Comparison of ENCODE assay signal across 9 mouse cellular contexts in the genomic region with DNA sequence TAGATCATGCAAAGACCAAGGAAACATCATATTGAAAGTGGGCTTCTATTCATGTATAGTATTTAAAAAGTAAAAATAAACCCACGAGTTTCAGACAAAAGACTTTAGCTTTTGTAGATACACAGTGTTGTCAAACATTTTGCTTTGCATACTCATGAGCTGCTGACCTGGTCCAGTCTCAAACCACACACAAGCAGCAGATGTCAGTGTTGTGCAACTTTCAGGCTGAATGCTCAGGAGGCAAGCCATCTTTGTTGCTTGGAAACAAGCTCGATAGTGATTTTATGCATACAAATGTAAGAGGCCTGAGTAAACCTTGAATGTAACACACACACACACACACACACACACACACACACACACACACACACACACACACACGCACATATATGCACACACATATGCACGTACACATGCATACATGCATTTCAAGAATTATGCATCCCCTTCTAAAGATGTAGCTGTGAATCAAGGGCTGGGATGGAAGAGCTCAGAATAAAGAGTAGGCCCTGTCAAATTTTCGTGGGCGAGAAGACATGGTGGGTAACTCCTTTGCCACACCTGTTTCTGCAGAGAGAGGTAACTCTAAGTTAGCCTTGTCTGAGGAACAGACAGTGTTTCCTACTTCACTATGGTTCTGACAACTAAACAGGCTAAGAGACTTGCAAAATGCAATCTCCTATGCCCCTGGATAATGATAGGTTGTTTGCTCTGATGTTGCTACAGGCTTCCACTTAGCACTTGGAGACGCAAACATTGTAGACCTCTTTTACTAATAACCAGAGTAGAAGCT.
A peak's percentile ranks its signal among the peaks of the same experiment; 100 is the strongest.
DNase-seq lines count a peak whose midpoint lies in the region; ATAC-seq and TF ChIP-seq lines count a peak whose summit lies in the region.
"Had no signal": no experiment of that assay in that cellular context is flagged by ENCODE, and none has a peak within 500 bp of the region (broad histone marks: within the 10 kb centered on the region; RNA-seq: fewer than 3 reads in every experiment).

No protein-coding gene starts in this region.

- no peaks in the 10 kb centered on the region for H3K27me3 ChIP-seq in forebrain, embryonic 14.5 days (replicated peaks; ENCODE audit: control insufficient read depth, insufficient read depth, low read length)
- no peaks in the 10 kb centered on the region for H3K27me3 ChIP-seq in kidney, postnatal 0 days (ENCODE audit: insufficient read depth, low read length)

- peak; percentile 80 for ATAC-seq in forebrain, embryonic 14.5 days
- ATAC-seq in kidney, postnatal 0 days (replicated peaks; ENCODE audit: low FRiP score, low read depth): no peak

- no peak overlapping the region for H3K4me3 ChIP-seq in forebrain, embryonic 14.5 days (ENCODE audit: low read depth, low read length)
- H3K4me3 ChIP-seq in kidney, postnatal 0 days (replicated peaks; ENCODE audit: low read depth, low read length): no peak overlapping the region
- H3K4me3 ChIP-seq: myocyte had no signal

- no peaks in the 10 kb centered on the region for H3K36me3 ChIP-seq in forebrain, embryonic 14.5 days (ENCODE audit: control insufficient read depth, insufficient read depth, low read length)
- no peaks in the 10 kb centered on the region for H3K36me3 ChIP-seq in kidney, postnatal 0 days (ENCODE audit: insufficient read depth, low read length)

- intact Hi-C loops in gastrocnemius, postnatal 36 days (cut with DNase I): loop anchor here (5.0 to 10.0 kb wide), 2 partner anchors 855 to 943 kb away; no protein-coding TSS in a partner anchor

- peak; percentile 81 for TF ChIP-seq CTCF in kidney, postnatal 0 days (IDR thresholded peaks at IDR 0.05; ENCODE audit: low read depth)

- H3K27ac ChIP-seq in forebrain, embryonic 14.5 days (ENCODE audit: low read depth, low read length): peak overlapping the region; percentile 67
- H3K27ac ChIP-seq in kidney, postnatal 0 days: no peak overlapping the region

- H3K4me1 ChIP-seq in forebrain, embryonic 14.5 days (ENCODE audit: control insufficient read depth, insufficient read depth, low read length): peaks cover 5% of the 10 kb centered on the region; the same call in 1 of the 2 replicates
- no peaks in the 10 kb centered on the region for H3K4me1 ChIP-seq in kidney, postnatal 0 days (replicated peaks; ENCODE audit: insufficient read depth, low read length)

- no peaks in the 10 kb centered on the region for H3K9me3 ChIP-seq in forebrain, embryonic 14.5 days (replicated peaks; ENCODE audit: control insufficient read depth, low read length)
- no peaks in the 10 kb centered on the region for H3K9me3 ChIP-seq in kidney, postnatal 0 days (replicated peaks; ENCODE audit: low read length)

- H3K4me2 ChIP-seq in forebrain, embryonic 14.5 days (ENCODE audit: low read length): no peak overlapping the region
- H3K4me2 ChIP-seq in kidney, postnatal 0 days (ENCODE audit: low read length): no peak overlapping the region

- H3K9ac ChIP-seq in forebrain, embryonic 14.5 days (ENCODE audit: low read length): no peak overlapping the region
- H3K9ac ChIP-seq in kidney, postnatal 0 days (ENCODE audit: low read depth, low read length): no peak overlapping the region

- peak; percentile 16 for DNase-seq in gastrocnemius, postnatal 10 days
- DNase-seq in gastrocnemius, postnatal 36 days: no peak
- peak; percentile 2 to 9 for DNase-seq in adrenal gland, postnatal 36 days
- peak; percentile 92 for DNase-seq in forebrain, embryonic 14.5 days (ENCODE audit: low spot score)
- DNase-seq in kidney, postnatal 0 days (ENCODE audit: low spot score): peak; percentile 69
- DNase-seq in lung, postnatal 14 days: peak; percentile 13
- DNase-seq in right cerebral cortex, postnatal 36 days (ENCODE audit: low spot score in 2 of 2): peak; percentile 53 to 59
- DNase-seq in urinary bladder, postnatal 25 days (ENCODE audit: low spot score): no peak

- 56% methylated on average over 7 of the region's 7 CpGs for WGBS in forebrain, embryonic 14.5 days
- WGBS in kidney, postnatal 0 days: 61% methylated on average over 7 of the region's 7 CpGs

Comparison
In these comparisons a context has a peak if more than half of its experiments do, and no peak if none do; other contexts are left out.
1. DNase-seq: peak in gastrocnemius, postnatal 10 days (single experiment), adrenal gland, postnatal 36 days (2 of 2), forebrain, embryonic 14.5 days (single experiment), kidney, postnatal 0 days (single experiment), lung, postnatal 14 days (single experiment) and right cerebral cortex, postnatal 36 days (2 of 2); none in gastrocnemius, postnatal 36 days (0 of 2) and urinary bladder, postnatal 25 days (single experiment).